Mouse (Mus musculus) intestine, embryonic 16.5 days (tissue): ENCODE measurements around the gene Ube4a. TPM values are rescaled to one million over a fixed set of nuclear protein-coding genes. Genes with fewer than 3 reads are reported as not detected.

ENCODE experiments used
- ATAC-seq: fragments of 200-750 bp; cut with Nextera tagmentation; 2 replicates; pipeline ENCODE4 v1.8.0; 2017; ENCODE audit warnings: moderate TSS enrichment, moderate library complexity
- H3K27ac ChIP-seq: fragments of 300-500 bp; sonication (generic); 2 replicates; pipeline ENCODE4 v1.5.1; 2014; ENCODE audit warnings: mild to moderate bottlenecking, low read length
- H3K27me3 ChIP-seq: fragments of 300-500 bp; sonication (generic); replicated peaks from 2 replicates; pipeline ENCODE4 v1.6.1; 2014; ENCODE audit warnings: low read length, control low read depth, mixed read lengths; ENCODE audit not compliant: control insufficient read depth, insufficient read depth
- H3K36me3 ChIP-seq: fragments of 300-500 bp; sonication (generic); 2 replicates; pipeline ENCODE4 v1.6.1; 2014; ENCODE audit warnings: low read length, control low read depth; ENCODE audit not compliant: control insufficient read depth, insufficient read depth
- H3K4me1 ChIP-seq: fragments of 300-500 bp; sonication (generic); 2 replicates; pipeline ENCODE4 v1.6.1; 2014; ENCODE audit warnings: low read length, control low read depth, mixed read lengths; ENCODE audit not compliant: control insufficient read depth, insufficient read depth
- H3K4me2 ChIP-seq: fragments of 300-500 bp; sonication (generic); 2 replicates; pipeline ENCODE4 v1.6.1; 2014; ENCODE audit warnings: low read depth, low read length, control low read depth
- H3K4me3 ChIP-seq: fragments of 300-500 bp; sonication (generic); 2 replicates; pipeline ENCODE4 v1.5.1; 2014; ENCODE audit warnings: mild to moderate bottlenecking, low read length
- H3K9ac ChIP-seq: fragments of 300-500 bp; sonication (generic); 2 replicates; pipeline ENCODE4 v1.6.1; 2014; ENCODE audit warnings: low read depth, low read length
- H3K9me3 ChIP-seq: fragments of 300-500 bp; sonication (generic); 2 replicates; pipeline ENCODE4 v1.6.1; 2016; ENCODE audit warnings: low read length, control low read depth; ENCODE audit not compliant: control insufficient read depth
- WGBS: fragments of 180-500 bp; shearing (Covaris S2); extraction: QIAGEN DNeasy Blood & Tissue Kit; methylation state at CpG from one replicate; pipeline ENCODE4 v1.1.7; 2014; 5-methylcytosine and 5-hydroxymethylcytosine counted together
- polyA plus RNA-seq: library from polyadenylated mRNA; unstranded; fragments of >200 nt; fragmentation: Nextera tagmentation; extraction: Ambion mirVana; gene quantifications from 2 replicates; pipeline ENCODE4 v1.2.1, GENCODE M21; 2015

Ube4a gene
- polyA plus RNA-seq, 1 experiment from 2014 or later, result 23.0 TPM

DNA sequence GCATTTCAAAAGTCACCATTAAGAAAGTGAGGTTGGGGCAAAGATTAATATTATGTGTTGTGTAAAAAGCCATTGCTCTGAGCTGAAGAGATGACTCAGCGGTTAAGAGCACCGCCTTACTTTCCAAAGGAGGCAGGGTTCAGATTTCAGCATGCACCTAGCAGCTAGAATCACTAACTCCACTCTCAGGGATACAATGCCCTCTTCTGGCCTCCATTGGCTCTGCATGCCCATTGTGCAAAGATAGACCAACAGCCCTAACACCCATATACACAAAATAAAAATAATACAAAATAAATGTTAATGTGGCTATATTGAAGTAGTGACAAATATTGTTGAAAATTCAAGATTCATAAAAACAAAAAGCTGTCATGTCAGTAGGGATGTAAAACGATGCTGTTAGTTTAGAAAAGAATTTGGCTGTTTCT lies 1.4 kb upstream of the Ube4a start:
- H3K36me3 ChIP-seq, result no peaks in the 10 kb centered on the region
- H3K27ac ChIP-seq, result no peak overlapping the region
- H3K27me3 ChIP-seq, result no peaks in the 10 kb centered on the region
- H3K4me1 ChIP-seq, result peaks cover 10% of the 10 kb centered on the region
- no peak overlapping the region for H3K9ac ChIP-seq
- ATAC-seq, result peak; percentile 43; the same call in 1 of the 2 replicates
- no peaks in the 10 kb centered on the region for H3K9me3 ChIP-seq
- WGBS, result 28% methylated on average over 3 of the region's 3 CpGs
- no peak overlapping the region for H3K4me2 ChIP-seq
- no peak overlapping the region for H3K4me3 ChIP-seq

- Histone ChIP-seq H3K4me1 (peaks cover 10% of the 10 kb centered on the region), H3K36me3 (peaks cover 4% of the 10 kb centered on the region; the same call in 1 of the 2 replicates), H3K9me3 (no peaks in the 10 kb centered on the region), H3K27me3 (no peaks in the 10 kb centered on the region), H3K4me3 (peak overlapping the region; percentile 78), H3K9ac (peak overlapping the region; percentile 57; the same call in 1 of the 2 replicates), H3K4me2 (peak overlapping the region; percentile 82), H3K27ac (no peak overlapping the region)
- WGBS, result 13% methylated on average over 10 of the region's 10 CpGs
- ATAC-seq, result peak; percentile 23
Observed at GRCm38 (mm10) chr9:44965833-44966466, 550 bp upstream of the Ube4a start.

GRCm38 (mm10) chr9:44954432-44954831 lies 11.0 kb downstream of the Ube4a start:
- no peak overlapping the region for H3K4me3 ChIP-seq
- no peak overlapping the region for H3K4me2 ChIP-seq
- ATAC-seq, result no peak
- H3K36me3 ChIP-seq, result peaks cover 2% of the 10 kb centered on the region; the same call in 1 of the 2 replicates
- no peak overlapping the region for H3K27ac ChIP-seq
- H3K9ac ChIP-seq, result no peak overlapping the region
- no peaks in the 10 kb centered on the region for H3K27me3 ChIP-seq
- H3K9me3 ChIP-seq, result no peaks in the 10 kb centered on the region
- WGBS, result 91% methylated on average over 3 of the region's 3 CpGs
- H3K4me1 ChIP-seq, result no peaks in the 10 kb centered on the region

- H3K36me3 ChIP-seq, result peaks cover 6% of the 10 kb centered on the region; the same call in 1 of the 2 replicates
- 80% methylated on average over 5 of the region's 5 CpGs for WGBS
- peak; percentile 40; the same call in 1 of the 2 replicates for ATAC-seq
Observed at GRCm38 (mm10) chr9:44947836-44948235, 17.6 kb downstream of the Ube4a start.

DNA sequence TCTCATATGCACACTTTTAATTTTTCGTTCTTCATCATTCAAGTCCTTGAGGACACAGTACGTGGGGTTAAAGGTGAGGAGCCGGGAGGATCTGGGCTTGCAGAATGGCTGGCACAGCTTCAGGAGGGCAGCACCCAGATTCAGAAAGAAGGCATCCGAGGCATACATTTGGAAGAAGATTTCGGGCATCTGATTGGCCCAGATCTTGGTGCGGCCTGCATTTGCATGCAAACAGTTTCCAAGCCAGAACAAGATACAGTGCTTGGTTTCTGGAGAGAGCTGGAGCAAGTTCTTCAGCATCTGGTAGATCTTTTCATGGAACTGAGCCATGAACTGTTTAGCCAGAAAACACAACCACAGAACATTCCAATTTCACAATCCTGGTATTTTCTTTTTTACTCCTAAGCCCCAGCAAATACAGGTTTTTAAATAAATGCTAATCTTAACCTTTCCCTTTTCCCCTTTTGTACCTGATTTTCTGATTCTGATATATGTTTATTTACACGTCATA lies 19.2 kb downstream of the Ube4a start:
- no peaks in the 10 kb centered on the region for H3K27me3 ChIP-seq
- no peak overlapping the region for H3K27ac ChIP-seq
- no peaks in the 10 kb centered on the region for H3K4me1 ChIP-seq
- WGBS, result 94% methylated on average over 7 of the region's 7 CpGs
- no peak overlapping the region for H3K9ac ChIP-seq
- H3K4me2 ChIP-seq, result no peak overlapping the region
- H3K4me3 ChIP-seq, result no peak overlapping the region
- no peaks in the 10 kb centered on the region for H3K9me3 ChIP-seq
- no peak for ATAC-seq
- H3K36me3 ChIP-seq, result peaks cover 10% of the 10 kb centered on the region; the same call in 1 of the 2 replicates

More at GRCm38 (mm10) chr9:44947836-44948235, 17.6 kb downstream of the Ube4a start:
- Histone ChIP-seq H3K4me3 (no peak overlapping the region), H3K4me1 (no peaks in the 10 kb centered on the region), H3K4me2 (no peak overlapping the region), H3K27me3 (no peaks in the 10 kb centered on the region), H3K27ac (no peak overlapping the region), H3K9ac (no peak overlapping the region), H3K9me3 (no peaks in the 10 kb centered on the region)

DNA sequence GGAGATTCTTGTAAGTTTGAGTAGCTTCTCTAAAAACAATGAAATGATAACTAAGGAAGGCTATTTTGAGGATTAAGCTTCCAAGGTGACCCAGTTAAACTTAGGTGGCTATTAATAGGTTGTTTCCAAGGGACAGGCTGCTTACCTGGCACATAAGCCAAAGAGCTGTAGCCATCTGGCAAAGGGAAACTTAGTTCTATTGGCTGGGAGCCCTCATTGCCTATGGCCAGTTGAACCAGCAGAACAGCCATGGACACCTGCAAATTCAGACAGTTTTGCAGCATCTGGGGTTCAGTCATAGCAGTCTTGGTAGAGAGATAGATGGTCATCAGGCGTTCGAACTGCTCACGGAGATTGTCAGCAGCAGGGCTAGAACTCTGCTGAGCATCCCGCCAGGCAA lies 23.0 kb downstream of the Ube4a start:
- no peaks in the 10 kb centered on the region for H3K27me3 ChIP-seq
- peaks cover 16% of the 10 kb centered on the region for H3K36me3 ChIP-seq
- 97% methylated on average over 4 of the region's 4 CpGs for WGBS

GRCm38 (mm10) chr9:44941756-44942155 lies 23.6 kb downstream of the Ube4a start:
- Histone ChIP-seq H3K9ac (no peak overlapping the region), H3K9me3 (no peaks in the 10 kb centered on the region), H3K27ac (no peak overlapping the region), H3K4me2 (no peak overlapping the region), H3K4me1 (no peaks in the 10 kb centered on the region), H3K27me3 (no peaks in the 10 kb centered on the region), H3K36me3 (peaks cover 16% of the 10 kb centered on the region), H3K4me3 (no peak overlapping the region)
- 88% methylated on average over 4 of the region's 4 CpGs for WGBS
- no peak for ATAC-seq

More for the DNA sequence above, 23.0 kb downstream of the Ube4a start:
- no peak overlapping the region for H3K27ac ChIP-seq
- no peak for ATAC-seq
- H3K4me3 ChIP-seq, result no peak overlapping the region
- H3K4me1 ChIP-seq, result no peaks in the 10 kb centered on the region
- H3K9me3 ChIP-seq, result no peaks in the 10 kb centered on the region
- H3K9ac ChIP-seq, result no peak overlapping the region
- H3K4me2 ChIP-seq, result no peak overlapping the region

- Histone ChIP-seq H3K4me3 (peak overlapping the region; percentile 82), H3K9me3 (no peaks in the 10 kb centered on the region), H3K4me1 (peaks cover 7% of the 10 kb centered on the region), H3K9ac (peak overlapping the region; percentile 99), H3K27ac (peak overlapping the region; percentile 87; the same call in 1 of the 2 replicates), H3K4me2 (peak overlapping the region; percentile 57), H3K27me3 (no peaks in the 10 kb centered on the region), H3K36me3 (no peaks in the 10 kb centered on the region)
- no peak for ATAC-seq
- 75% methylated on average over 2 of the region's 2 CpGs for WGBS
Observed at GRCm38 (mm10) chr9:44921543-44921942, 43.9 kb downstream of the Ube4a start.

DNA sequence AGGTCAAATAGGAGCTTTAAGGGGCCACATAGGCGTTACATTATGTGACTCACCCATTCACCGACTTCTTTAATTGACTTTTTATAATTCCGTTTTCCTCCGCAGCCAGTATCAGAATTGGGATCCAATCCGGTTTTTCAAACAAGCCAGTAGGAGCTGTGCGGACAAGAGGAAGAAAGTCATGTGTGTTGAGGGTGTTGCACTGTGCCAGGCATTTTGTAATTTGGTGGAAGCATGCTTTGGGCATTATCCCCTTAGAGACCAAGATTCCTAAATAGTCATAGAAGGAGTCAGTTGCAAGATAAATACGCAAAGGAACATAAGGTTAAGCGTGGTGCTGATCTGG lies 44.3 kb downstream of the Ube4a start:
- under 1% methylated on average over 8 of the region's 8 CpGs for WGBS
- Histone ChIP-seq H3K36me3 (no peaks in the 10 kb centered on the region), H3K9ac (peak overlapping the region; percentile 99), H3K27me3 (no peaks in the 10 kb centered on the region), H3K4me2 (peak overlapping the region; percentile 57), H3K4me3 (peak overlapping the region; percentile 82), H3K27ac (peak overlapping the region; percentile 87), H3K9me3 (no peaks in the 10 kb centered on the region), H3K4me1 (peaks cover 7% of the 10 kb centered on the region)
- peak; percentile 87 for ATAC-seq
